Mouse (Mus musculus): ENCODE data around the gene Osbp2.

GRCm38 (mm10) chr11:3862661-3863453 is 846 bp downstream of the Osbp2 start:
- TF ChIP-seq CTCF (IDR thresholded peaks at IDR 0.05; ENCODE audit: low read depth) (no peak), EP300 (IDR thresholded peaks at IDR 0.05; ENCODE audit: low read depth) (no peak)

Data from liver, postnatal 0 days (tissue).